Comparison of ENCODE assay signal across 12 mouse cellular contexts in genomic region chrX:135209773-135210435, GRCm38 (mm10). TPM values are rescaled to one million over a fixed set of nuclear protein-coding genes. Genes with fewer than 3 reads are reported as not detected.
DNase-seq lines count a peak whose midpoint lies in the region; ATAC-seq and TF ChIP-seq lines count a peak whose summit lies in the region.
"Not testable (repeated sequence)": the region's sequence is repeated elsewhere in the genome, so short reads cannot be mapped to it uniquely, and the experiment has no call there.
"Had no signal": no experiment of that assay in that cellular context is flagged by ENCODE, and none has a peak within 500 bp of the region (broad histone marks: within the 10 kb centered on the region; RNA-seq: fewer than 3 reads in every experiment).

No protein-coding gene starts in this region.

- WGBS in forebrain, embryonic 12.5 days = 27% methylated on average over 20 of the region's 21 CpGs
- WGBS in heart, embryonic 14.5 days = 22% methylated on average over 21 of the region's 21 CpGs
- 18% methylated on average over 20 of the region's 21 CpGs for WGBS in intestine, embryonic 16.5 days
- 28% methylated on average over 21 of the region's 21 CpGs for WGBS in olfactory bulb, adult 2 months

- TF ChIP-seq POLR2A in ES-Bruce4 (IDR thresholded peaks at IDR 0.05; ENCODE audit: insufficient read depth, low read length); olfactory bulb, adult 2 months (IDR thresholded peaks at IDR 0.05; ENCODE audit: insufficient read depth, low read depth, low read length): not testable (repeated sequence)

- H3K27ac ChIP-seq in ES-Bruce4 (ENCODE audit: insufficient read depth, low read length); forebrain, embryonic 12.5 days; heart, embryonic 14.5 days (replicated peaks in 1 of 2; ENCODE audit: control insufficient read depth in 1 of 2, insufficient read depth in 1 of 2, low read depth in 2 of 2, low read length in 2 of 2); intestine, embryonic 16.5 days (ENCODE audit: low read length); olfactory bulb, adult 2 months (ENCODE audit: insufficient read depth, low read depth, low read length): not testable (repeated sequence)

- DNase-seq in cerebellum, postnatal 25 days = peak; percentile 33 to 53
- peak; percentile 8 to 19 for DNase-seq in left cerebral cortex, postnatal 14 days (ENCODE audit: low spot score in 2 of 2)
- DNase-seq in mesoderm, embryonic 11.5 days (ENCODE audit: low read depth, low spot score) = peak; percentile 5

- H3K4me1 ChIP-seq in ES-Bruce4 (ENCODE audit: control insufficient read depth, insufficient read depth, low read length); forebrain, embryonic 12.5 days; heart, embryonic 14.5 days (ENCODE audit: control insufficient read depth in 2 of 2, insufficient read depth in 2 of 2, low read length in 2 of 2); intestine, embryonic 16.5 days (ENCODE audit: control insufficient read depth, insufficient read depth, low read length); olfactory bulb, adult 2 months (ENCODE audit: control insufficient read depth, insufficient read depth, low read length): not testable (repeated sequence)

- intact Hi-C loops in left cerebral cortex, postnatal 14 days (cut with DNase I) = not testable (repeated sequence)

- not testable (repeated sequence) for H3K9me3 ChIP-seq in ES-Bruce4 (replicated peaks; ENCODE audit: control insufficient read depth, insufficient read depth, low read length, poor library complexity, severe bottlenecking); forebrain, embryonic 12.5 days; heart, embryonic 14.5 days (ENCODE audit: control insufficient read depth, low read length); intestine, embryonic 16.5 days (ENCODE audit: control insufficient read depth, low read length)

- not testable (repeated sequence) for TF ChIP-seq CTCF in ES-Bruce4 (IDR thresholded peaks at IDR 0.05; ENCODE audit: low read depth, low read length); olfactory bulb, adult 2 months (IDR thresholded peaks at IDR 0.05; ENCODE audit: insufficient read depth, low read depth, low read length)

- TF ChIP-seq EP300 in ES-Bruce4 (IDR thresholded peaks at IDR 0.05; ENCODE audit: insufficient read depth, low read depth, low read length) = not testable (repeated sequence)

- H3K4me3 ChIP-seq in ES-Bruce4 (ENCODE audit: low read depth, low read length) = peak overlapping the region; percentile 29; the same call in 1 of the 2 replicates
- peak overlapping the region; percentile 43 for H3K4me3 ChIP-seq in forebrain, embryonic 12.5 days (replicated peaks)
- peak overlapping the region; percentile 32 to 34 for H3K4me3 ChIP-seq in heart, embryonic 14.5 days (ENCODE audit: control insufficient read depth in 1 of 2, insufficient read depth in 1 of 2, low read depth in 1 of 2, low read length in 2 of 2)
- H3K4me3 ChIP-seq in intestine, embryonic 16.5 days (ENCODE audit: low read length) = peak overlapping the region; percentile 14
- peak overlapping the region; percentile 60 for H3K4me3 ChIP-seq in olfactory bulb, adult 2 months (ENCODE audit: insufficient read depth, low read depth, low read length)

- not testable (repeated sequence) for H3K9ac ChIP-seq in ES-Bruce4 (ENCODE audit: low read depth, poor library complexity, severe bottlenecking); heart, embryonic 14.5 days (ENCODE audit: low read length); intestine, embryonic 16.5 days (ENCODE audit: low read depth, low read length)
- peak overlapping the region; percentile 40 for H3K9ac ChIP-seq in forebrain, embryonic 12.5 days

- H3K27me3 ChIP-seq in ES-Bruce4 (ENCODE audit: control insufficient read depth, insufficient read depth, low read length, poor library complexity, severe bottlenecking); heart, embryonic 14.5 days (ENCODE audit: control insufficient read depth, insufficient read depth, low read length); intestine, embryonic 16.5 days (replicated peaks; ENCODE audit: control insufficient read depth, insufficient read depth, low read length): not testable (repeated sequence)
- H3K27me3 ChIP-seq in forebrain, embryonic 12.5 days = peaks cover 15% of the 10 kb centered on the region; the same call in 1 of the 2 replicates

- H3K36me3 ChIP-seq in ES-Bruce4 (ENCODE audit: control insufficient read depth, insufficient read depth, low read length, poor library complexity, severe bottlenecking); forebrain, embryonic 12.5 days (replicated peaks); heart, embryonic 14.5 days (ENCODE audit: control insufficient read depth, insufficient read depth, low read length); intestine, embryonic 16.5 days (ENCODE audit: control insufficient read depth, insufficient read depth, low read length): not testable (repeated sequence)

- peak overlapping the region; percentile 60 for H3K4me2 ChIP-seq in forebrain, embryonic 12.5 days
- H3K4me2 ChIP-seq in heart, embryonic 14.5 days (ENCODE audit: low read length) = peak overlapping the region; percentile 63
- peak overlapping the region; percentile 38 for H3K4me2 ChIP-seq in intestine, embryonic 16.5 days (ENCODE audit: low read depth, low read length)

- ATAC-seq in forebrain, embryonic 12.5 days (ENCODE audit: low FRiP score) = peak; percentile 78
- not testable (repeated sequence) for ATAC-seq in heart, embryonic 14.5 days (ENCODE audit: insufficient number of reproducible peaks, insufficient read depth, low FRiP score, low read depth); intestine, embryonic 16.5 days

RNA-seq across cellular contexts. Expression of gene Tceal6, which starts 0.6 kb away (rescaled TPM):
- polyA plus RNA-seq in ES-Bruce4 (2011; ENCODE audit: insufficient read depth, insufficient read length, low read depth, missing spikeins) = not detected in 2 replicates
- 7.4 and 7.9 TPM in 2 replicates for polyA plus RNA-seq in forebrain, embryonic 12.5 days (2016; fragmentation: Nextera tagmentation; extraction: Ambion mirVana)
- 0.67 TPM in 1 of 2 replicates, not detected in the other for polyA plus RNA-seq in heart, embryonic 14.5 days (2014; fragmentation: Nextera tagmentation; extraction: Ambion mirVana)
- polyA plus RNA-seq in intestine, embryonic 16.5 days (2015; fragmentation: Nextera tagmentation; extraction: Ambion mirVana) = 0.68 and 0.78 TPM in 2 replicates
- total RNA-seq in left cerebral cortex, postnatal 14 days (2021) = 10 to 100 TPM; 77.9 to 86.0 TPM
- not detected in 2 replicates for polyA plus RNA-seq in olfactory bulb, adult 2 months (2012; ENCODE audit: insufficient read depth, insufficient read length, low replicate concordance, missing spikeins)
- total RNA-seq: monocyte, adult 5-6 weeks had no signal

RNA-seq across cellular contexts. Expression of gene Gm15023, which starts 32.5 kb away (rescaled TPM):
- polyA plus RNA-seq in ES-Bruce4 (2011; ENCODE audit: insufficient read depth, insufficient read length, low read depth, missing spikeins) = not detected in 2 replicates
- not detected in 2 replicates for polyA plus RNA-seq in forebrain, embryonic 12.5 days (2016; fragmentation: Nextera tagmentation; extraction: Ambion mirVana)
- not detected in 2 replicates for polyA plus RNA-seq in heart, embryonic 14.5 days (2014; fragmentation: Nextera tagmentation; extraction: Ambion mirVana)
- not detected in 2 replicates for polyA plus RNA-seq in intestine, embryonic 16.5 days (2015; fragmentation: Nextera tagmentation; extraction: Ambion mirVana)
- not detected for total RNA-seq in left cerebral cortex, postnatal 14 days (2021)
- polyA plus RNA-seq in olfactory bulb, adult 2 months (2012; ENCODE audit: insufficient read depth, insufficient read length, low replicate concordance, missing spikeins) = not detected in 2 replicates
- total RNA-seq: adrenal gland, adult 18-20 months; layer of hippocampus, postnatal 14 days; monocyte, adult 5-6 weeks had no signal
- polyA plus RNA-seq: lung, adult 2 months had no signal
